Mouse (Mus musculus): ENCODE results near the gene Gapdhs. TPM values are rescaled to one million over a fixed set of nuclear protein-coding genes. Genes with fewer than 3 reads are reported as not detected.

The Gapdhs gene
- total RNA-seq, 2 experiments from 2014 or later: not detected

DNA sequence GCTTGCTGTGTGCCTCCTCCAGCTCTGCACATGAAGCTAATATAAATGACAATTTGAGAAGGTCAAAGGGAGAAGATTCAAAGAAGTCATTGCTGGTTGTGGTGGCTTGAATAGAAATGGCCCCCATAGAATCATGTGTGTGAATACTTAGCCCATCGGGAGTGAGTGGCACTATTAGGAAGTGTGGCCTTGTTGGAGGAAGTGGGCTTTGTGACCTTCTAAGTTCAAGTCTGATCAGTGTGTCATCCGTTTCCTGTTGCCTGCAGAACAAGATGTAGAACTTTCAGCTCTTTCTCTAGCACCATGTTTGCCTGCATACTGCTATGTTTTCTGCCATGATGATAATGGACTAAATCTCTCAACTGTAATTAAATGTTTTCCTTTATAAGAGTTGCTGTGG lies 60.1 kb downstream of the Gapdhs start:
- DNase-seq (ENCODE audit: low spot score in 2 of 2): no peak

GRCm38 (mm10) chr7:30681897-30682296 lies 61.6 kb downstream of the Gapdhs start:
- DNase-seq (ENCODE audit: low spot score in 2 of 2): no peak

Other genes with a start within 250 kb of the Gapdhs start
- 100 to 1,000 TPM; 218 to 232 TPM for gene Arhgap33, start 208.6 kb downstream of the Gapdhs start, total RNA-seq (2021)
- gene Hspb6, start 191.5 kb downstream of the Gapdhs start, total RNA-seq (2021): 1 to 10 TPM; 5.3 to 5.6 TPM
- gene Proser3, start 191.4 kb downstream of the Gapdhs start, total RNA-seq (2021): 1 to 10 TPM; 3.4 to 4.4 TPM
- 10 to 100 TPM; 28.2 to 36.6 TPM for gene Lin37, start 183.8 kb downstream of the Gapdhs start, total RNA-seq (2021)
- 10 to 100 TPM; 49.4 to 52.5 TPM for gene U2af1l4, start 180.4 kb downstream of the Gapdhs start, total RNA-seq (2021)
- 1 to 10 TPM; 4.8 to 5.8 TPM for gene Gm49396, start 180.3 kb downstream of the Gapdhs start, total RNA-seq (2021)
- gene Psenen, start 180.1 kb downstream of the Gapdhs start, total RNA-seq (2021): 10 to 100 TPM; 79.4 to 87.1 TPM
- 1 to 10 TPM; 2.4 to 2.8 TPM for gene Igflr1, start 178.3 kb downstream of the Gapdhs start, total RNA-seq (2021)
- 10 to 100 TPM; 57.8 to 59.8 TPM for gene Kmt2b, start 155.0 kb downstream of the Gapdhs start, total RNA-seq (2021)
- not detected for gene Zbtb32, start 144.8 kb downstream of the Gapdhs start, total RNA-seq (2021)
- gene Upk1a, start 130.8 kb downstream of the Gapdhs start, total RNA-seq (2021): under 1 TPM; 0.22 to 0.34 TPM
- 100 to 1,000 TPM; 719 to 852 TPM for gene Cox6b1, start 117.5 kb downstream of the Gapdhs start, total RNA-seq (2021)
- gene Etv2, start 107.8 kb downstream of the Gapdhs start, total RNA-seq (2021): not detected
- 10 to 100 TPM; 75.3 to 79.9 TPM for gene Rbm42, start 93.4 kb downstream of the Gapdhs start, total RNA-seq (2021)
- 1 to 10 TPM; 7.0 to 7.4 TPM for gene Haus5, start 78.7 kb downstream of the Gapdhs start, total RNA-seq (2021)
- gene Pmis2, start 72.1 kb downstream of the Gapdhs start, total RNA-seq (2021): not detected
- not detected for gene 2200002J24Rik, start 44.8 kb downstream of the Gapdhs start, total RNA-seq (2021)
- 1 to 10 TPM; 3.1 to 3.8 TPM for gene Atp4a, start 31.5 kb downstream of the Gapdhs start, total RNA-seq (2021)
- gene Tmem147, start 14.1 kb downstream of the Gapdhs start, total RNA-seq (2021): 100 to 1,000 TPM; 117 to 141 TPM
- 10 to 100 TPM in 1 of 2 experiments, 1 to 10 TPM in 1; 7.7 to 10.4 TPM for gene Sbsn, start 7.8 kb upstream of the Gapdhs start, total RNA-seq (2021)
- gene Dmkn, start 20.1 kb upstream of the Gapdhs start, total RNA-seq (2021): 1 to 10 TPM; 1.2 to 1.5 TPM
- gene Krtdap, start 44.2 kb upstream of the Gapdhs start, total RNA-seq (2021): not detected
- gene Ffar2, start 80.1 kb upstream of the Gapdhs start, total RNA-seq (2021): under 1 TPM in 1 of 2 experiments, not detected in 1; 0.25 TPM
- gene Ffar3, start 112.5 kb upstream of the Gapdhs start, total RNA-seq (2021): not detected
- not detected for gene Ffar1, start 117.9 kb upstream of the Gapdhs start, total RNA-seq (2021)
- not detected for gene Cd22, start 136.7 kb upstream of the Gapdhs start, total RNA-seq (2021)
- 10 to 100 TPM; 25.3 to 30.7 TPM for gene Mag, start 171.2 kb upstream of the Gapdhs start, total RNA-seq (2021)
- gene Hamp2, start 181.0 kb upstream of the Gapdhs start, total RNA-seq (2021): not detected
- gene Hamp, start 200.4 kb upstream of the Gapdhs start, total RNA-seq (2021): not detected
- 100 to 1,000 TPM in 1 of 2 experiments, 10 to 100 TPM in 1; 94.1 to 116 TPM for gene Usf2, start 213.1 kb upstream of the Gapdhs start, total RNA-seq (2021)
- 10 to 100 TPM; 11.8 to 15.1 TPM for gene Lsr, start 229.8 kb upstream of the Gapdhs start, total RNA-seq (2021)
- under 1 TPM; 0.25 to 0.96 TPM for gene Fam187b, start 230.1 kb upstream of the Gapdhs start, total RNA-seq (2021)